ENCODE assay signal across 11 mouse cellular contexts in genomic region chr2:158258005-158258418, GRCm38 (mm10). TPM values are rescaled to one million over a fixed set of nuclear protein-coding genes. Genes with fewer than 3 reads are reported as not detected.
DNase-seq lines count a peak whose midpoint lies in the region; ATAC-seq lines count a peak whose summit lies in the region.
"Had no signal": no experiment of that assay in that cellular context is flagged by ENCODE, and none has a peak within 500 bp of the region (broad histone marks: within the 10 kb centered on the region; RNA-seq: fewer than 3 reads in every experiment).

Bpi (plus strand) TSS chr2:158258094.

- peaks cover 2% of the 10 kb centered on the region; the same call in 1 of the 2 replicates for H3K4me1 ChIP-seq in heart, embryonic 16.5 days (ENCODE audit: control insufficient read depth, insufficient read depth, low read length)
- H3K4me1 ChIP-seq in liver, embryonic 13.5 days (replicated peaks) = peaks cover 5% of the 10 kb centered on the region

- 52% methylated on average over 18 of the region's 18 CpGs for WGBS in heart, embryonic 16.5 days
- WGBS in liver, embryonic 13.5 days (ENCODE audit: insufficient replicate concordance) = 23% methylated on average over 18 of the region's 18 CpGs

- H3K9me3 ChIP-seq in heart, embryonic 16.5 days (replicated peaks; ENCODE audit: control insufficient read depth, low read length) = no peaks in the 10 kb centered on the region
- H3K9me3 ChIP-seq in liver, embryonic 13.5 days (replicated peaks) = no peaks in the 10 kb centered on the region

- peaks cover 3% of the 10 kb centered on the region; the same call in 1 of the 2 replicates for H3K27me3 ChIP-seq in heart, embryonic 16.5 days (ENCODE audit: control insufficient read depth, insufficient read depth, low read length)
- H3K27me3 ChIP-seq in liver, embryonic 13.5 days = 0 out of 2 replicates have a peak, but pooled peaks cover 10% of the 10 kb centered on the region
- H3K27me3 ChIP-seq: Patski had no signal

- peak within 1 kb of the TSS; percentile 11; the same call in 1 of the 2 replicates for H3K4me2 ChIP-seq in heart, embryonic 16.5 days (ENCODE audit: low read depth, low read length)
- peak within 1 kb of the TSS; percentile 19; the same call in 1 of the 2 replicates for H3K4me2 ChIP-seq in liver, embryonic 13.5 days

- H3K27ac ChIP-seq in heart, embryonic 16.5 days (ENCODE audit: low read length) = no peak within 1 kb of the TSS
- H3K27ac ChIP-seq in liver, embryonic 13.5 days = no peak within 1 kb of the TSS

- DNase-seq in heart, adult 11 months = no peak
- DNase-seq in A20 (ENCODE audit: low read depth, low spot score) = peak; percentile 91
- DNase-seq in liver, embryonic 13.5 days = no peak
- DNase-seq in layer of hippocampus, adult 11-12 months (ENCODE audit: low spot score) = no peak
- DNase-seq in kidney, postnatal 10 days = no peak
- DNase-seq in adrenal gland, postnatal 10 days = no peak

- H3K9ac ChIP-seq in heart, embryonic 16.5 days (ENCODE audit: low read length) = no peak within 1 kb of the TSS
- H3K9ac ChIP-seq in liver, embryonic 13.5 days = no peak within 1 kb of the TSS

- H3K36me3 ChIP-seq in heart, embryonic 16.5 days (ENCODE audit: control insufficient read depth, insufficient read depth) = no peaks in the 10 kb centered on the region
- no peaks in the 10 kb centered on the region for H3K36me3 ChIP-seq in liver, embryonic 13.5 days

- ATAC-seq in heart, embryonic 16.5 days (replicated peaks; ENCODE audit: extremely low read depth, insufficient read depth, low FRiP score) = no peak
- peak; percentile 73 for ATAC-seq in common myeloid progenitor, adult 5-6 weeks (replicated peaks; ENCODE audit: low read depth, poor library complexity, severe bottlenecking)
- peak; percentile 47; the same call in 1 of the 2 replicates for ATAC-seq in liver, embryonic 13.5 days (ENCODE audit: low read depth)

- H3K4me3 ChIP-seq in heart, embryonic 16.5 days (ENCODE audit: low read length) = no peak within 1 kb of the TSS
- H3K4me3 ChIP-seq in liver, embryonic 13.5 days (replicated peaks) = no peak within 1 kb of the TSS

RNA-seq across cellular contexts. Expression of gene Bpi, which starts in this region (rescaled TPM):
- not detected in 2 replicates for polyA plus RNA-seq in heart, embryonic 16.5 days (2015; fragmentation: Nextera tagmentation; extraction: Ambion mirVana)
- not detected in 2 replicates for total RNA-seq in common myeloid progenitor, adult 5-6 weeks (2017)
- polyA plus RNA-seq in liver, embryonic 13.5 days (2015; fragmentation: Nextera tagmentation; extraction: Ambion mirVana) = not detected in 2 replicates
- total RNA-seq in adrenal gland, postnatal 10 days (2021) = not detected
- total RNA-seq: gastrocnemius, postnatal 4 days; left cerebral cortex, adult 18-20 months had no signal

Comparison
In these comparisons a context has a peak if more than half of its experiments do, and no peak if none do; other contexts are left out.
1. Peak in ATAC-seq in common myeloid progenitor, adult 5-6 weeks; RNA of the gene not detected or under 1 TPM.
2. Peak in ATAC-seq and H3K4me2 ChIP-seq in liver, embryonic 13.5 days; RNA of the gene not detected or under 1 TPM.